Mouse (Mus musculus): ENCODE results near the gene Capn6. TPM values are rescaled to one million over a fixed set of nuclear protein-coding genes. Genes with fewer than 3 reads are reported as not detected.

Gene Capn6
- polyA plus RNA-seq (2015; fragmentation: Nextera tagmentation; extraction: Ambion mirVana) = 11.8 and 15.4 TPM in 2 replicates

- Histone ChIP-seq H3K27ac (replicated peaks) (no peak within 1 kb of the TSS), H3K4me2 (no peak within 1 kb of the TSS), H3K9me3 (replicated peaks) (no peaks in the 10 kb centered on the region), H3K27me3 (replicated peaks) (no peaks in the 10 kb centered on the region), H3K36me3 (no peaks in the 10 kb centered on the region), H3K4me3 (replicated peaks) (no peak within 1 kb of the TSS; the same call in 1 of the 2 replicates), H3K4me1 (no peaks in the 10 kb centered on the region), H3K9ac (replicated peaks) (no peak within 1 kb of the TSS)
- 52% methylated on average over 4 of the region's 4 CpGs for WGBS
- no peak for ATAC-seq (ENCODE audit: low FRiP score)
Observed at GRCm38 (mm10) chrX:143827212-143827611, at the start of gene Capn6. TSS of gene Capn6 (minus strand) at chrX:143827414.

GRCm38 (mm10) chrX:143867129-143867664 lies 40.0 kb upstream of the Capn6 start:
- Histone ChIP-seq H3K9me3 (replicated peaks) (no peaks in the 10 kb centered on the region), H3K27me3 (replicated peaks) (peaks cover 3% of the 10 kb centered on the region; the same call in 1 of the 2 replicates), H3K4me2 (no peak overlapping the region), H3K4me3 (replicated peaks) (no peak overlapping the region), H3K4me1 (no peaks in the 10 kb centered on the region), H3K9ac (replicated peaks) (no peak overlapping the region), H3K27ac (replicated peaks) (no peak overlapping the region), H3K36me3 (no peaks in the 10 kb centered on the region)
- 82% methylated on average over 5 of the region's 5 CpGs for WGBS
- no peak for ATAC-seq (ENCODE audit: low FRiP score)

- Histone ChIP-seq H3K27me3 (replicated peaks) (0 out of 2 replicates have a peak, but pooled peaks cover 2% of the 10 kb centered on the region), H3K9me3 (replicated peaks) (no peaks in the 10 kb centered on the region), H3K4me3 (replicated peaks) (no peak overlapping the region), H3K36me3 (no peaks in the 10 kb centered on the region), H3K4me2 (no peak overlapping the region), H3K27ac (replicated peaks) (no peak overlapping the region), H3K9ac (replicated peaks) (no peak overlapping the region), H3K4me1 (no peaks in the 10 kb centered on the region)
- WGBS = 53% methylated on average over 3 of the region's 3 CpGs
- ATAC-seq (ENCODE audit: low FRiP score) = no peak
Observed at GRCm38 (mm10) chrX:143851351-143851750, 24.1 kb upstream of the Capn6 start.

- no peak overlapping the region for H3K4me2 ChIP-seq
- no peak overlapping the region for H3K9ac ChIP-seq (replicated peaks)
- no peak for ATAC-seq (ENCODE audit: low FRiP score)
- 0 out of 2 replicates have a peak, but pooled peaks cover 2% of the 10 kb centered on the region for H3K27me3 ChIP-seq (replicated peaks)
- no peaks in the 10 kb centered on the region for H3K4me1 ChIP-seq
- H3K9me3 ChIP-seq (replicated peaks) = no peaks in the 10 kb centered on the region
- no peak overlapping the region for H3K27ac ChIP-seq (replicated peaks)
- WGBS = 84% methylated on average over 3 of the region's 3 CpGs
- no peak overlapping the region for H3K4me3 ChIP-seq (replicated peaks)
- no peaks in the 10 kb centered on the region for H3K36me3 ChIP-seq
Observed at GRCm38 (mm10) chrX:143849969-143850368, 22.8 kb upstream of the Capn6 start.

DNA sequence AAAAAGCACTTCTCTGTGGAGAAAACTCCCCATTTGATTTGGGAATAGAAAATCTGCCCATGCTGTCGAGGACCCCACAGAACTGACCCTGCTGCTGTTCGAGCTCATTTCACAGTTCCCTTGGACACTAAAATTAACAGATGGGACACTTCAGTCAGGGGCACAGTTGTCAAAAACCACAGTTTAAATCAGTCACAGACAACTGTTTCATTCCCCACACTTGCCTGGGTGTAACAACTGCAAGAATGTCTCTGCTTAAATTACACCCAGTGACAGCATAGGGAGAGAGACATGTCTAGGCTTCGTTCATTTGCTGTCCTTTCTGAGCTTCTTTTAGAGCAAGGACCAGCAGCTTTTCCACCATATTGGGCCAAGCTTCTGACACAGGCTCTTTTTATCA lies 19.4 kb upstream of the Capn6 start:
- ATAC-seq (ENCODE audit: low FRiP score) = no peak
- WGBS = 76% methylated on average over 3 of the region's 3 CpGs
- Histone ChIP-seq H3K4me1 (no peaks in the 10 kb centered on the region), H3K36me3 (no peaks in the 10 kb centered on the region), H3K4me3 (replicated peaks) (no peak overlapping the region), H3K9me3 (replicated peaks) (no peaks in the 10 kb centered on the region), H3K27me3 (replicated peaks) (0 out of 2 replicates have a peak, but pooled peaks cover 2% of the 10 kb centered on the region), H3K27ac (replicated peaks) (no peak overlapping the region), H3K9ac (replicated peaks) (no peak overlapping the region), H3K4me2 (no peak overlapping the region)

GRCm38 (mm10) chrX:143826521-143826920 lies 693 bp downstream of the Capn6 start:
- H3K4me3 ChIP-seq (replicated peaks) = no peak overlapping the region; the same call in 1 of the 2 replicates
- WGBS = 69% methylated on average over 4 of the region's 4 CpGs
- no peak overlapping the region for H3K27ac ChIP-seq (replicated peaks)
- no peaks in the 10 kb centered on the region for H3K9me3 ChIP-seq (replicated peaks)
- H3K36me3 ChIP-seq = no peaks in the 10 kb centered on the region
- no peaks in the 10 kb centered on the region for H3K27me3 ChIP-seq (replicated peaks)
- no peak overlapping the region for H3K4me2 ChIP-seq
- ATAC-seq (ENCODE audit: low FRiP score) = no peak
- no peak overlapping the region for H3K9ac ChIP-seq (replicated peaks)
- no peaks in the 10 kb centered on the region for H3K4me1 ChIP-seq

- Histone ChIP-seq H3K27me3 (replicated peaks) (no peaks in the 10 kb centered on the region), H3K27ac (replicated peaks) (no peak overlapping the region), H3K4me1 (no peaks in the 10 kb centered on the region), H3K4me2 (no peak overlapping the region), H3K9ac (replicated peaks) (no peak overlapping the region), H3K4me3 (replicated peaks) (no peak overlapping the region), H3K36me3 (no peaks in the 10 kb centered on the region), H3K9me3 (replicated peaks) (no peaks in the 10 kb centered on the region)
- 96% methylated on average over 2 of the region's 2 CpGs for WGBS
- no peak for ATAC-seq (ENCODE audit: low FRiP score)
Observed at GRCm38 (mm10) chrX:143818961-143819360, 8.3 kb downstream of the Capn6 start.

- 80% methylated on average over 1 of the region's 1 CpGs for WGBS
- no peak overlapping the region for H3K4me3 ChIP-seq (replicated peaks)
- H3K27me3 ChIP-seq (replicated peaks) = no peaks in the 10 kb centered on the region
- no peaks in the 10 kb centered on the region for H3K36me3 ChIP-seq
- H3K4me2 ChIP-seq = no peak overlapping the region
- no peaks in the 10 kb centered on the region for H3K4me1 ChIP-seq
- no peak overlapping the region for H3K27ac ChIP-seq (replicated peaks)
- no peak overlapping the region for H3K9ac ChIP-seq (replicated peaks)
- H3K9me3 ChIP-seq (replicated peaks) = no peaks in the 10 kb centered on the region
- ATAC-seq (ENCODE audit: low FRiP score) = no peak
Observed at GRCm38 (mm10) chrX:143815948-143816347, 11.3 kb downstream of the Capn6 start.

- Histone ChIP-seq H3K27ac (replicated peaks) (no peak overlapping the region), H3K9me3 (replicated peaks) (no peaks in the 10 kb centered on the region), H3K4me2 (no peak overlapping the region), H3K4me1 (no peaks in the 10 kb centered on the region), H3K27me3 (replicated peaks) (no peaks in the 10 kb centered on the region), H3K36me3 (no peaks in the 10 kb centered on the region), H3K4me3 (replicated peaks) (no peak overlapping the region), H3K9ac (replicated peaks) (no peak overlapping the region)
- 67% methylated on average over 3 of the region's 3 CpGs for WGBS
- no peak for ATAC-seq (ENCODE audit: low FRiP score)
Observed at GRCm38 (mm10) chrX:143762556-143762955, 64.7 kb downstream of the Capn6 start.

Small RNA genes within 50 kb of the gene (microRNA-seq; reads per million reads assigned to microRNA genes)
- gene Gm47298 = not detected

Other genes starting within 250 kb of the Capn6 start
- gene Dcx, start 105.9 kb upstream of the Capn6 start, polyA plus RNA-seq (2015; fragmentation: Nextera tagmentation; extraction: Ambion mirVana) = 220 and 254 TPM in 2 replicates

Data from neural tube, embryonic 15.5 days (tissue).